Mouse (Mus musculus): ENCODE measurements around the gene Terf2. TPM values are rescaled to one million over a fixed set of nuclear protein-coding genes. Genes with fewer than 3 reads are reported as not detected.

Gene Terf2
- polyA plus RNA-seq (2014; fragmentation: Nextera tagmentation; extraction: Ambion mirVana), result 20.5 and 22.2 TPM in 2 replicates

DNA sequence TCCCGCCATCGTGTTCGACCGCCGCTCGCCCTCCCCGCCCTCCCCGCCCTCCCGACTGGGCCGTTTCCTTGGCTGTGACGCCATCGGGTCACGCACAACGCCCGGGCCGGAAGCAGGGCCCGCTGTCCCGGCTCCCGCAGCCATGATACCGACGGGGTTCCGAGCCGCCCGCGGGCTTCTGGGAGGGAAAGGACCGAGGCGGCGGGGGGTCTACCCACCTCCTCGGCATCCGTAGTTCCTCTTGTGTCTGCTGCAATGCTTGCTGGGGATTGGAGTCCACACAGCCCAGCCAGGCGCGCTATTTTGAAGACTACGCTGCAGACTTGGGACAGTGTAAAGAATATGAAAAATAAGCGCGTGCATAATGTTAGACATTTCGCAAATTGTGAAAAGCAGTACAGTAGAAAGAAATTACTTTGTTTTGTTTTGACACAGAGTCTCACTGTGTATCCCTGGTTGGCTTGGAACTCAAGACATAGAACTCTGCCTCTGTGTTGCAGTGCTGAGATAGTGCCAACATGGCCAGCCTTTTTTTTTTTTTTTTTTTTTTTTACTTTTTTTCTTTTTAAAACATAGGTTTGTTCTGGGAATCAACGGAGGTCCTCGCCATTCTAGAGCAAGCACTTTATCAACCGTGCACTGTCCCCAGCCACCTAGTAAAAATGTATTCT lies at the start of gene Terf2:
Gene Terf2 (minus strand): TSS at position 182 of the 671 bp plus-strand sequence.
- Histone ChIP-seq H3K27ac (peak within 1 kb of the TSS; percentile 89), H3K9me3 (ENCODE audit: control insufficient read depth, low read length) (no peaks in the 10 kb centered on the region), H3K4me2 (replicated peaks) (peak within 1 kb of the TSS; percentile 74), H3K36me3 (replicated peaks; ENCODE audit: control insufficient read depth, insufficient read depth) (0 out of 2 replicates have a peak, but pooled peaks cover 4% of the 10 kb centered on the region), H3K9ac (peak within 1 kb of the TSS; percentile 88), H3K4me1 (replicated peaks; ENCODE audit: control insufficient read depth, insufficient read depth, low read length) (peaks cover 18% of the 10 kb centered on the region), H3K27me3 (ENCODE audit: control insufficient read depth, insufficient read depth, low read length) (no peaks in the 10 kb centered on the region), H3K4me3 (replicated peaks; ENCODE audit: low read length) (peak within 1 kb of the TSS; percentile 86)
- DNase-seq (ENCODE audit: low spot score) (peak; percentile 97), ATAC-seq (ENCODE audit: low FRiP score) (peak; percentile 95)
- WGBS, result 4% methylated on average over 39 of the region's 39 CpGs

GRCm38 (mm10) chr8:107143501-107143900 lies 47.2 kb upstream of the Terf2 start:
- no peak for DNase-seq (ENCODE audit: low spot score)
- ATAC-seq (ENCODE audit: low FRiP score), result no peak
- no peaks in the 10 kb centered on the region for H3K9me3 ChIP-seq (ENCODE audit: control insufficient read depth, low read length)
- no peaks in the 10 kb centered on the region for H3K4me1 ChIP-seq (replicated peaks; ENCODE audit: control insufficient read depth, insufficient read depth, low read length)
- no peak overlapping the region for H3K9ac ChIP-seq
- WGBS, result 46% methylated on average over 4 of the region's 4 CpGs
- no peaks in the 10 kb centered on the region for H3K36me3 ChIP-seq (replicated peaks; ENCODE audit: control insufficient read depth, insufficient read depth)
- no peak overlapping the region for H3K27ac ChIP-seq
- no peaks in the 10 kb centered on the region for H3K27me3 ChIP-seq (ENCODE audit: control insufficient read depth, insufficient read depth, low read length)
- no peak overlapping the region for H3K4me2 ChIP-seq (replicated peaks)
- H3K4me3 ChIP-seq (replicated peaks; ENCODE audit: low read length), result no peak overlapping the region

- ATAC-seq (ENCODE audit: low FRiP score), result no peak
- DNase-seq (ENCODE audit: low spot score), result no peak
- 92% methylated on average over 4 of the region's 4 CpGs for WGBS
Measured at GRCm38 (mm10) chr8:107142539-107142938, 46.2 kb upstream of the Terf2 start.

DNA sequence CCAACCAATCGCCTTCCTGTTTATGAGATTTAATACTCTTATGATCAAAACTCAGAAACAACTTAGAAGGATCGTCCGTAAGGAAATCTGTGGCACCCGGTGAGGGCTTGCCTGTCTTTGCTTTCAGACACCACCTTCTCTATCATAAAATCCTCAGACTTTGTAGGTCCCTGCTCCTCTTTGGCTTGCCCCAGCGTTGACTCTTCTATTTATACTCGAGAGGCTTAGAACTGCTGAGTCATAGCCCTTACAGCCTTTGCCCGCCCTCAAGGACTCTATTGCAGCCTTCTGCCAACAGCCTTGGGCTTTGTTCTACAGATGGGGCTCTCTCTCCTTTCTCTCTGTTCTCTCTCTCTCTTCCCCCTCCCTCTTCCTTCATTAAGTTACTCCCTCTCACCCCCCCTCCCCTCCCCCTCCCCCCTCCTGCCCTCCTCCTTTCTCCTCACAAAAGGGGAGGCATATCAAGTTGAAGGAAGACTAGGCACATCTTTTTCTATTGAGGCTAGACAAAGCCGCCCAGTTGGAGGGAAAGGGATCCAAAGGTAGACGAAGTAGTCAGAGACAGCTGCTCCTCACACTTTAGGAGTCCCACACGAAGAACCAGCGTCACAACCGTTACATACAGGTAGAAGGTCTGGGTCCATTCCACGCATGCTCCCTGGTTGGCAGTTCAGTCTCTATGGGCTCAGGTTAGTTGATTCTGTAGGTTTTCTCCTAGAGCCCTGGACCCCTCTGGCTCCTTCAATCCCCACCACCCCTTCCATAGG lies 43.5 kb upstream of the Terf2 start:
- H3K27ac ChIP-seq, result no peak overlapping the region
- H3K27me3 ChIP-seq (ENCODE audit: control insufficient read depth, insufficient read depth, low read length), result no peaks in the 10 kb centered on the region
- 36% methylated on average over 13 of the region's 13 CpGs for WGBS
- ATAC-seq (ENCODE audit: low FRiP score) (no peak), DNase-seq (ENCODE audit: low spot score) (no peak)
- no peaks in the 10 kb centered on the region for H3K4me1 ChIP-seq (replicated peaks; ENCODE audit: control insufficient read depth, insufficient read depth, low read length)
- H3K4me2 ChIP-seq (replicated peaks), result no peak overlapping the region
- no peaks in the 10 kb centered on the region for H3K36me3 ChIP-seq (replicated peaks; ENCODE audit: control insufficient read depth, insufficient read depth)
- no peak overlapping the region for H3K9ac ChIP-seq
- H3K9me3 ChIP-seq (ENCODE audit: control insufficient read depth, low read length), result no peaks in the 10 kb centered on the region
- H3K4me3 ChIP-seq (replicated peaks; ENCODE audit: low read length), result no peak overlapping the region

More at GRCm38 (mm10) chr8:107142539-107142938, 46.2 kb upstream of the Terf2 start:
- no peaks in the 10 kb centered on the region for H3K27me3 ChIP-seq (ENCODE audit: control insufficient read depth, insufficient read depth, low read length)
- H3K4me3 ChIP-seq (replicated peaks; ENCODE audit: low read length), result no peak overlapping the region
- no peak overlapping the region for H3K27ac ChIP-seq
- H3K36me3 ChIP-seq (replicated peaks; ENCODE audit: control insufficient read depth, insufficient read depth), result no peaks in the 10 kb centered on the region
- H3K4me1 ChIP-seq (replicated peaks; ENCODE audit: control insufficient read depth, insufficient read depth, low read length), result no peaks in the 10 kb centered on the region
- H3K9ac ChIP-seq, result no peak overlapping the region
- H3K4me2 ChIP-seq (replicated peaks), result no peak overlapping the region
- H3K9me3 ChIP-seq (ENCODE audit: control insufficient read depth, low read length), result no peaks in the 10 kb centered on the region

- Histone ChIP-seq H3K4me2 (replicated peaks) (no peak overlapping the region), H3K9me3 (ENCODE audit: control insufficient read depth, low read length) (no peaks in the 10 kb centered on the region), H3K4me1 (replicated peaks; ENCODE audit: control insufficient read depth, insufficient read depth, low read length) (no peaks in the 10 kb centered on the region), H3K4me3 (replicated peaks; ENCODE audit: low read length) (no peak overlapping the region), H3K27me3 (ENCODE audit: control insufficient read depth, insufficient read depth, low read length) (no peaks in the 10 kb centered on the region), H3K9ac (no peak overlapping the region), H3K36me3 (replicated peaks; ENCODE audit: control insufficient read depth, insufficient read depth) (no peaks in the 10 kb centered on the region), H3K27ac (no peak overlapping the region)
- WGBS, result 93% methylated on average over 5 of the region's 5 CpGs
- ATAC-seq (ENCODE audit: low FRiP score) (no peak), DNase-seq (ENCODE audit: low spot score) (no peak)
Measured at GRCm38 (mm10) chr8:107138338-107138737, 42.0 kb upstream of the Terf2 start.

DNA sequence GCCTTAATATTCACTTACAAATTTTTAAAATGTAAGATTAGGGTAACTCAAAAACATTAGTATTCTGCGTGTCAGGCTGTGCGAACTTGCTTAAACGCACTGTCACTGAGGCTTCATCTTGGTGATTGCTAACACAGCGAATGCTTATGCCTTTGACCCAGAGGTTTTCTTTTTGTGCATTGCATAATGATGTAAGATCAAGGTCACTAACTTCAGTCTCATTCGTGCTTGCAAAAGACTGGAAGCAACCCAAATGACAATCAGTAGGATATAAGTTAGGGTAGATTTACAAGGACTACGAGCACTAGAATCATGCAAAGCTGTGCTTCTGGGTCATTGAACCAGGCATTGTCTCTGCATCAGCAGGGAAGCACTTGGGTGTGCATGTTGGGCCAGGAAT lies 41.2 kb upstream of the Terf2 start:
- no peak overlapping the region for H3K4me3 ChIP-seq (replicated peaks; ENCODE audit: low read length)
- no peaks in the 10 kb centered on the region for H3K4me1 ChIP-seq (replicated peaks; ENCODE audit: control insufficient read depth, insufficient read depth, low read length)
- no peaks in the 10 kb centered on the region for H3K36me3 ChIP-seq (replicated peaks; ENCODE audit: control insufficient read depth, insufficient read depth)
- DNase-seq (ENCODE audit: low spot score) (no peak), ATAC-seq (ENCODE audit: low FRiP score) (no peak)
- H3K27ac ChIP-seq, result no peak overlapping the region
- no peak overlapping the region for H3K4me2 ChIP-seq (replicated peaks)
- H3K27me3 ChIP-seq (ENCODE audit: control insufficient read depth, insufficient read depth, low read length), result no peaks in the 10 kb centered on the region
- H3K9ac ChIP-seq, result no peak overlapping the region
- WGBS, result 79% methylated on average over 6 of the region's 6 CpGs
- H3K9me3 ChIP-seq (ENCODE audit: control insufficient read depth, low read length), result no peaks in the 10 kb centered on the region

DNA sequence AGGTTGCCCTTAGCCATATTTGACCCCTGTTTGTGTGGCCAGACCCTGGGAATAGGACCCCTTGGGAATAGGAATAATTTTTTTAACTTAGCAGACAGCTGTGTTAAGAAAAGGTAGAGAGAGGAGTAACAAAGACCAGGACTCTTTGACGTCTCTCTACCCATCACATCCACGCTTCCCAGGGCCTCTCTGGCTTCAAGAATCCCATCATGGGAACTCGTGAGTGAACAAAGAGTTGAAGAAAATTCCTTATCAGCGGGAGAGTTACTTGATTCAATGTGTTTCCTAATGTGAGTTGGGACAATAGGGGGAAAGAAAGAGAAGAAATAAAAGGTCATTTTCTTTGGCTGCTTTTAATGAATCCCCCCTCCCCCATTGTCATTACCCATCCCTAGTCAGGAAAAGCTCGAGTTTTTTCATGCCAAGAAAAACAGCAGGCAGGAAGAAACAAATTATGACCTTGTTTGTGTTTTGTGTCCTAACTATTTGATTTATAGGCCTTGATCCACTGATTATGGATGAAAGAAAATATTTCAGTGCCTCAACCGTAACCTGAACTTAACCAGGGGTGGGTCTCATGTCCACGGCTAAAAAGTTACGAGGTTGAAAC lies 39.8 kb upstream of the Terf2 start:
- Histone ChIP-seq H3K4me2 (replicated peaks) (no peak overlapping the region), H3K27ac (no peak overlapping the region), H3K27me3 (ENCODE audit: control insufficient read depth, insufficient read depth, low read length) (no peaks in the 10 kb centered on the region), H3K4me3 (replicated peaks; ENCODE audit: low read length) (no peak overlapping the region), H3K9me3 (ENCODE audit: control insufficient read depth, low read length) (no peaks in the 10 kb centered on the region), H3K4me1 (replicated peaks; ENCODE audit: control insufficient read depth, insufficient read depth, low read length) (no peaks in the 10 kb centered on the region), H3K36me3 (replicated peaks; ENCODE audit: control insufficient read depth, insufficient read depth) (no peaks in the 10 kb centered on the region), H3K9ac (no peak overlapping the region)
- ATAC-seq (ENCODE audit: low FRiP score) (no peak), DNase-seq (ENCODE audit: low spot score) (no peak)
- 20% methylated on average over 8 of the region's 8 CpGs for WGBS

- H3K27me3 ChIP-seq (ENCODE audit: control insufficient read depth, insufficient read depth, low read length), result no peaks in the 10 kb centered on the region
- WGBS, result 51% methylated on average over 6 of the region's 6 CpGs
- no peak overlapping the region for H3K4me2 ChIP-seq (replicated peaks)
- no peaks in the 10 kb centered on the region for H3K36me3 ChIP-seq (replicated peaks; ENCODE audit: control insufficient read depth, insufficient read depth)
- H3K27ac ChIP-seq, result no peak overlapping the region
- no peak overlapping the region for H3K4me3 ChIP-seq (replicated peaks; ENCODE audit: low read length)
- ATAC-seq (ENCODE audit: low FRiP score) (no peak), DNase-seq (ENCODE audit: low spot score) (no peak)
- H3K4me1 ChIP-seq (replicated peaks; ENCODE audit: control insufficient read depth, insufficient read depth, low read length), result no peaks in the 10 kb centered on the region
- no peak overlapping the region for H3K9ac ChIP-seq
- no peaks in the 10 kb centered on the region for H3K9me3 ChIP-seq (ENCODE audit: control insufficient read depth, low read length)
Measured at GRCm38 (mm10) chr8:107133881-107134280, 37.5 kb upstream of the Terf2 start.

Measured in hindbrain, embryonic 14.5 days (tissue).